Mouse (Mus musculus) v-Abl transformed pro-B cells (cell line): ENCODE measurements at regions not wholly inside any gene's neighbourhood (a gene's known extent, or its start where the extent isn't known, plus 50 kb on each side); places are given as distances from the start of the nearest gene placed in this dataset.
"Not testable (repeated sequence)": the region's sequence is repeated elsewhere in the genome, so short reads cannot be mapped to it uniquely, and the experiment has no call there.

Experiments
- in situ Hi-C, 2 experiments: fragments of 400-800 bp; cut with MboI; formaldehyde crosslinking; loops; one replicate each; pipeline ENCODE4 v1.15.1; 2025; ENCODE audit not compliant: unreplicated experiment in 2 of 2

DNA sequence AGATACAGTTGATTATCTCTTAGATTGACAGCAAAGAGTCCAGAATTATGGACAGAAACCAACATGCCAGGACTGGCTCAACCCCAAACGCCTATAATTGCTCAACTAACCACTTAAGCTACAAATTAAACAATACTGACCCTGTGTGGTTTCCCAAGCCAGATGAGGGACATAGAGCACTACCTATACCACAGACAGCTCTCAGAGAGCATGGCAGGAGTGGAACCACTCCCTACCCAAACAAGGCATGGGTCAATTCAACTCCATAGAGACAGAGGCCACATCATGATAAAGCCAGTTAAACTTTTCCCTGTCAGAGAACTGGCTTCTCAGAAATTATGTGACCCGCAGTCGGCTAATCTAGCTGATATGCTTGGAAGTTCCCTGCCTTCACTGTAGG, 490.7 kb upstream of the Tbl1xr1 start:
- in situ Hi-C loops: no loop called here

DNA sequence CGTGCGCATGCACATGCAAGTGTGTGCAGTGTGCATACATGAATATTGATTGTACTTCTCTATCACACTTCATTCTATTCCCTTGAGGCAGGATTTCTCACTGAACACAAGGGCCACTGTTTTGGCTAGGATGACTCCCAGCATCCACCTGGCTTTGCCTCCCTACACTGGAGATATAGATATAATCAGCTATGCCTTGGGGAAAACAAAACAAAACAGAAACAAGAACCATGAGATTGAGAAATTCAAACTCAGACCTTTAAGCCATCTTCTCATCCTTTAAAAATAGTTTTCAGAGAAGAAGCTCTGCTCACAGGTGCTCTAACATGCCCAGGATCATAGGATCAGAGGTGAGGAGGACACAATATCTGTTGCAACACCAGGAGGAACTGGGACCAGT, 469.6 kb upstream of the Tbl1xr1 start:
- in situ Hi-C loops: no loop called here

DNA sequence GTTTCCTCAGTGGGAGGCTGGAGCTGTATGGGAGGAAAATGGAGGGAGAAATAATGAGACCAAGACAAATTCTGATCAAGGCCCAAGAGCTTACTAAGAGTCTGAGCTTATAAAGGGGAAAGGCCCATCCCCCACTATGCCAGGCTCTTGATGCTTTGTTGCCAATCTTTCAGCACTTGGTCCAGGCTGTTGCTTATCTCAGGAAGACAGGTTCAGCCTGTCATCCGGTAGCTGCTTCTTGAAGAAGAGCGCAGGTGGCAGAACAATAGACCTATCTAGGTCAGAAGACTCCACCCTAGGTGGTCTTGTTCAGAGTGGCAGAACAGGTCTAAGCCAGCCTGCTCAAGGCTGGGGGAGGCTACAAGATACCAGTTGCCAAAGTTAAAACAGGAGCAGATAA, 466.2 kb upstream of the Tbl1xr1 start:
- in situ Hi-C loops: no loop called here

DNA sequence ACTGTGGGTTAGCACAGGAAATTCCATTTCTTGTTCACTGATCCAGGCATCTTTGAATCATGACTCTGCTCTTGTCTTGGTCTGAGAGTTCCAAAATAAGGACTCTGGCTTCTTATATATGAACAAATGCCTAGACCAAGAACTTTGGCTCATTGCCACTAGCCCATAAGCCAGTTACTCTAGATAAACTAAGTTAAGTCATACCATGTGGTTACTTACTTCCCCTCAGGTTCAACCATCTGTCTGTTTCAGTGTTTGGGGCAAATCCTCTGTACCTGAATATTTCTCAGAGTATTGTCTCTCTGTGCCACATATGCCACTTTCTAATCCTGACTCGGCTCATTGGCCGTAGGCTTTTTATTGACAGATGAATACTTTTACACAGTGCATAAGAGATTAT, 454.7 kb upstream of the Tbl1xr1 start:
- in situ Hi-C loops: no loop called here

- in situ Hi-C loops: no loop called here
These were observed 451.4 kb upstream of the Tbl1xr1 start for GRCm38 (mm10) chr3:21625039-21625438.

DNA sequence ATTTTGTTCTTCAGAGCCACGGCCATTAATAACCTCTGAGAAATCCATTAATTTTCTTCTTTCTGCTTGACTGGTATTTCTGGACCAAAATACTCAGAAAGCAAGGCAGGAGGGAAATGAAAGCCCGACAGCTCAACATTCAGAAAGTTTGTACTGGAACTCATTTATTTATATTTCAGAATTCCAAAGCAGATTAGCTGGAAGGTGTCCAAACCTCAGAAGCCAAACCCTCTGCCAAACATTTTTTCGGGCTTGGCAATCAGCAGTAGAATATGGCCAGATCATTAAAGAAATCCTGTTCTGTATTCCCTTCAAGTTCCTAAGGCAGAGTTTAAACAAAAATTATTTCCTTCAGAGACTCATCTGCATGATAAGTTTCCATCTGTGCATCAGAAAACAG, 450.4 kb upstream of the Tbl1xr1 start:
- in situ Hi-C loops: no loop called here

DNA sequence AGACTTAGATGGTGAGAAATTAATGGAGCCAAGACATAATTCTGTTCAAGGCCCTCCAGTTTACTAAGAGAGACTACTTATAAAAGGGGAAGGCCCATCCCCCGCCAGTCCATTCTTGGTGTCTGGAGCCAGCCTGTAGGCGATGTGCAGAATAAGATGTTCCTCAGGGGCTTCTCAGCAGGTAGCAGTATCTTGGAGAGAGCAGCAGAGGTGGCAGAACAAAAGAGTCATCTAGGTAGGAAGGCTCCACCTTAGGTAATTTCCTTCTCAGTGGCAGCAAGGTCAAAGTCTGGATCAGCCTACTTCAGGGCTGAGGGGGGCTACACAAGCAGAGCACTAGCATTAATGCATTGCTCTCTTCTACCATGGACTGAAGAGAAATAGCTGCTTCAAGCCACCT, 449.4 kb upstream of the Tbl1xr1 start:
- in situ Hi-C loops: not testable (repeated sequence)

DNA sequence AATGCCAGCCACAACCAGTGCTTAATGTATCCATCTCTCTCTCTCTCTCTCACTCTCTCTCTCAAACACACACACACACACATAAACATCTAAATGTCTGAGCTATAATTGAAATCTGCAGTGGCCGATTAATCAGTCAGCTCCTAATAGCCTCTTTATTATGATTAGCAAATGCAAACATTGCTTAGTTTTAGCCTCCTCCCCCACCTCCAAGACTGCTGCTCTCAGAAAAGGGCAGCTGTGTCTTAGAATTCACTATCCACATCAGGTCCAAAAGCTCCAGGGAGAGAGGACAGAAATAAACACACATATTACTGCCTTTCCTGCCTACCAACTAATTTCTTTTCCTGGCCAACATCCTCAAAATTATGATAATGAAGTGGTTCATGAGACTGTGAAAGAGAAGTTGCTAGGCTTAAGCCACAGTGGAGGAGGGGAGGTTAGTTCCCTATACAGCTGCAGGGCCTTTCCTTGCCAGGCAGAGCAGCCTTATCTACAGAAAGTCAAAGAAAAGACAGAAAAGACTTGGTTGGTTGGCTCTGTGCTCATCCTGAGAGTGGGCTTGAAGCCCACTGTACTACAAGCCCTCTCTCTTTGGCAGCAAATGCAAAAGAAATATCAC, 442.7 kb upstream of the Tbl1xr1 start:
- in situ Hi-C loops: no loop called here

- in situ Hi-C loops: no loop called here
These were observed 441.7 kb upstream of the Tbl1xr1 start for GRCm38 (mm10) chr3:21634675-21635204.

- in situ Hi-C loops: no loop called here
These were observed 437.6 kb upstream of the Tbl1xr1 start for GRCm38 (mm10) chr3:21638886-21639285.

DNA sequence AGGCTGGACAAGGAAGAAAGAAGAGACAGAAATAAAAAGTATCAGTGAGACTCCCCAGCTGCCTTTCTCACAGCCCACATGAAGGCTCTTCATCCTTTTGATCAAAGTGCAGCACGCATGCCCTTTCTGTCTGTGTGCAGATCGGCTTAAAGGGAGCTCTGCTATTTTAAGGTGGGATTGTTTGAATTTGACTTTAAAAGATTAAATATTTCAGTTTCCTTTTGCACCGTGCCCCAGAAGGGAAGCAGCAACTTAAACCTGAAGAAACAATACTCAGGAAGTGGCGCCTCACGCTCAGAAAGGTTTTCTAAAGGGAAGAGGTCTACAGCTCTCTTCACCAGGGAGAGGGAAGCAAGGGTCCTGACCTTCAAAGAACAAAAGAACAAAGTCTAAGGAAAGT, 436.9 kb upstream of the Tbl1xr1 start:
- in situ Hi-C loops: no loop called here

DNA sequence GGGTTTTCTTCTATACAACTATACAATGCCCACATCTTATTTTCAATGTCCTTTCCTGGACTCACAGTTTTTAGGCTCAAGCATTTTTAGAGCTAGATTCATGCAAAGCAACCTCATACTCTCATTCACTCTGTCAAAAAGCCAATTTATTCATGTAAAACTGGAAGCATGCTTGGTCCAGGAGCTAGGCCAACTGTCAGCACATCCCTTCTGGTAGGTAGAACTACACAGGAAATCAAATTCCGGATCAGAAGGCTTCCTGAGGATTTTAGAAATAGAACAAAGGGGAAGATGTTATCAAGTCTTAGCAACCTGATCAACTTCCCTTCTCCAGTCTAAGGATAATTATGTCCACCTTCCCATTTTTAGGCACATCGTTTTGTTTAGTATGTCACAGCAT, 432.4 kb upstream of the Tbl1xr1 start:
- in situ Hi-C loops: no loop called here

DNA sequence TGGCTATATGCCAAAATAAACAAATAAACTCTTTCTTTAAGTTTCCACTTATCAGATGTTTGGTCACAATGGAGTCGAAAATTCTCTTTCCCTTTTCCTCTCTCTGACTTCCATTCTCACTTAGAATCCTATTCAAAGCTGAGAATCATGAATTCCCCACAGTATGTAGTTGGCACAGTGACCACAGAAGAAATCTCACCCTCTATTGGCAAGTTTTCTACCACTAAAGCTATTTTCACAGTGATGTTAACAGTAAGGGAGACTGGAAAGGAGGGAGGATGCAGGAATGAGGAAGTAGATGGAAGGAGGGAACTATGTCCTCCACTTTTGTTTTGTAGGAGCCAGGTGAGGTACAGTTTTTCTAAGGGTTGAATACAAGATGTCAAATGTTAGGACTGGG, 431.2 kb upstream of the Tbl1xr1 start:
- in situ Hi-C loops: no loop called here

GRCm38 (mm10) chr3:21649885-21650469, 426.5 kb upstream of the Tbl1xr1 start:
- in situ Hi-C loops: no loop called here

- in situ Hi-C loops: no loop called here
These were observed 421.2 kb upstream of the Tbl1xr1 start for GRCm38 (mm10) chr3:21655301-21655700.

GRCm38 (mm10) chr3:21667349-21668143, 408.9 kb upstream of the Tbl1xr1 start:
- in situ Hi-C loops: no loop called here

DNA sequence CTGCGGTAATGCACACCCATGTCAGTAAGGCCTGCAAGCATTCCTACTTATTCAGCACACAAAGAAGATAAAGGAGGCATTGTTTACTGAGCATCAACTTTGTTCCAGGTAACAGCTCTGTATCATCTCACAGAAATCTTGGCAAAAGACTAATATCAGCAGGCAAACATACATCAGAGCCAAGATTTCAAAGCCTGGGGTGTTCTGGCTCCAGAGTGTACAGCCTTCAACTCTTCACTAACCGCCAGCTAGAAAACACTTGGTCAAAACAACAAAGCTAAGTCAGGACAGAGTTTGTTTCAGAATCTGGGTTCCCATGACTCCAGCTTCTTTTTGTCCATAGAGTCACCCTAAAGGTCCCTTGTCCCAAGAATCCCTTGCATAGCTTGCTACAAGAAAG, 404.6 kb upstream of the Tbl1xr1 start:
- in situ Hi-C loops: no loop called here

DNA sequence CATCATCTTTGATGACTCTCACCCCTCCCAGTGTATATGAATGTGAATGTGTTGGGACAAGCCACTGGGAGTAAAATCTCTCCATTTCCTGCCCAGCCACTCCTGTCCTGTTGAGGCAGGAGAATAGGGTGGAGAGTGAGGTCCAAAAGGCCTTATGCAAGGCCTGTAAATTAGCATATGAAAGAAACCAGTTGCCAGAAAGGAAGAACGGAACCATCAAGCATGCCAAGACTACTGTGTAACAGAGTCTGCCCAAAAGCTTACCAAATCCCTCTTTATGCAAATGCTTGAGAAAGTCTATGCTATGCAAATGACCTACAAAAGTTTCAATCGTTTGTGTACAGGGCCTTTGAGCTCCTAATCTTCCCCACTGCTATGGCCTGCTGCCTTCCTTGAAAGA, 404.0 kb upstream of the Tbl1xr1 start:
- in situ Hi-C loops: no loop called here

DNA sequence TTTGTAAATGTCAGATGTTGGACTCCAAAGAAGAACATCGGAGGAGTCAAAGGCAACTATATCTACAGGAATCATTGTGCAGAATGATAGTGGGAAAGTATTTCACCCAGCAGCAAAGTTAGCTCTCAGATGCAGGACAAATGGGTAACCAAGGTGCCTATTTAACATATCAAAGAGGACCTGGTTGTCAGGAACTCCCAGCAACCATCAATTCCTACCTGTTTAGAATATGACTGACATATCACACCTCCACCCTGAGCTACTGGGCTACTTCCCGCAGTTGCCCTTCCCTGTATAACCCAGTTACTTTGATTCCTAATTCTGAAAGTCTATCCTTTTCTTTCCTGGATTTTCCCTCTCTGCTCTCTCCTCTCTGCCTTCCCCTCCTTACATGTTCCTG, 403.0 kb upstream of the Tbl1xr1 start:
- in situ Hi-C loops: no loop called here

- in situ Hi-C loops: no loop called here
These were observed 398.2 kb upstream of the Tbl1xr1 start for GRCm38 (mm10) chr3:21678265-21678664.

GRCm38 (mm10) chr3:21678734-21679133, 397.7 kb upstream of the Tbl1xr1 start:
- in situ Hi-C loops: no loop called here
